Mouse (Mus musculus): ENCODE results near the gene Rap1gap2. TPM values are rescaled to one million over a fixed set of nuclear protein-coding genes. Genes with fewer than 3 reads are reported as not detected.

The Rap1gap2 gene
- total and polyA plus RNA-seq, 3 experiments, result 55.4 to 79.8 (median 76.6) TPM

DNA sequence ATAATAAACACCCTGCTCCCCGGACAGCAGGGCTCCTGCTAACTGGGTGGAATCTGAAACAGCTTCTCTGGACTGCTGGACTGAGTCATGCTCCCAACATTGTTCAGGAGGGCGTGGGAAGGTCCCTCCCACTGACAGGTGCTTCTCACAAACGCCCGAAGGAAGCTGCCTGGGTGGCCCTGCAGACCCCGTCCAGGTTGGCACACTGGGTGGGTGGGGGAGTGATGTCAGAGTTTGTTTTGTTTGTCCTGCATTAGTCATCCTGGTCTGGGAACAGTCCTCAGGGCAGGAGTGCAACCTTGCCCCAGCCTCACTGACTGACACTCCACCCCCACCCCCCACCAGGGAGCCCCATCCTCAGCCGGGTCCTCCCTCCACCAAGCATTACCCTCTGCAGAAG is 171.5 kb downstream of the Rap1gap2 start:
- in situ Hi-C loops (cut with MboI; ENCODE audit: low pct_ligation_motif_present, low pct_unique_long_range_greater_than_20kb, low sequenced_read_pairs), result no loop called here
- Histone ChIP-seq H3K27ac (ENCODE audit: insufficient read depth, low read depth) (no peak overlapping the region), H3K36me3 (replicated peaks in 1 of 2; ENCODE audit: control insufficient read depth in 1 of 2, insufficient read depth in 1 of 2, low read length in 1 of 2) (peaks cover 48 to 82% of the 10 kb centered on the region in 2 experiments), H3K4me2 (ENCODE audit: insufficient read depth, low read depth, poor library complexity, severe bottlenecking) (no peak overlapping the region), H3K9ac (ENCODE audit: insufficient read depth, low read depth) (no peak overlapping the region), H3K4me1 (ENCODE audit: control insufficient read depth in 1 of 2, insufficient read depth in 2 of 2) (peaks cover 35 to 95% of the 10 kb centered on the region in 2 experiments), H3K79me2 (replicated peaks; ENCODE audit: control insufficient read depth, extremely low read depth, insufficient read depth, poor library complexity, severe bottlenecking) (peaks cover 8% of the 10 kb centered on the region; the same call in 1 of the 2 replicates), H3K4me3 (replicated peaks in 1 of 3; ENCODE audit: low read depth in 2 of 3, low read length in 2 of 3, poor library complexity in 1 of 3) (no peak overlapping the region), H3K27me3 (replicated peaks) (no peaks in the 10 kb centered on the region), H3K9me3 (replicated peaks; ENCODE audit: low read length) (no peaks in the 10 kb centered on the region)
- dilution Hi-C loops (cut with MboI; ENCODE audit: extremely low pct_ligation_motif_present, extremely low pct_unique_long_range_greater_than_20kb, low sequenced_read_pairs), result no loop called here
- DNase-seq (ENCODE audit: extremely low read depth), result no peak
- TF ChIP-seq ETS1 (conservative IDR thresholded peaks at IDR 0.05; ENCODE audit: low read depth, low read length) (no peak), CTCF (conservative IDR thresholded peaks at IDR 0.05 in 1 of 2, IDR thresholded peaks at IDR 0.05 in 1 of 2; ENCODE audit: low read depth in 2 of 2, low read length in 2 of 2) (no peak), ZNF384 (IDR thresholded peaks at IDR 0.05; ENCODE audit: low read depth, low read length) (no peak), ZC3H11A (IDR thresholded peaks at IDR 0.05; ENCODE audit: low read depth, low read length) (no peak), MAZ (IDR thresholded peaks at IDR 0.05; ENCODE audit: low read depth, low read length) (no peak), ZKSCAN1 (IDR thresholded peaks at IDR 0.05; ENCODE audit: borderline replicate concordance, low read depth, low read length) (no peak), E2F4 (IDR thresholded peaks at IDR 0.05; ENCODE audit: insufficient replicate concordance, low read depth, low read length) (no peak), HCFC1 (IDR thresholded peaks at IDR 0.05; ENCODE audit: low read depth, low read length) (no peak), MAX (IDR thresholded peaks at IDR 0.05; ENCODE audit: low read length) (no peak), NELFE (IDR thresholded peaks at IDR 0.05; ENCODE audit: low read depth, low read length) (no peak)

DNA sequence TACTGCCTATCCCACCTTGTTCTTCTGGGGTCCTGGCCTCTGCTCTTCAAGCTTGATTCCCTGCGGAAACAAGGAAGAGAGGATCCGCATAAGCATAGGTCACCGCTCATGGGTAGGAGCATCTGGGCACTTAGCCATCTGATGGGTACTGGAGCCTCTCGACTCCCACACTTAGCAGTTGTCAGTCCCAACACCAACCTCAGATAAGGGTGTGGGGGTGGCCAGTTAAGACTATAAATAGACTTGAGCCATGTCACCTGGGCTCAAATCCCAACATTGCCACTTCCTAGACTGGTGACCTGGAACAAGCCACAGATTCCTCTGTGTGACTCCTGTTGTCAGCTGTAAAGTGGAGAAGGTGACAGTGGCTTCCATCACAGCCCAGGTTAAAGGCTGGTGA is 172.5 kb downstream of the Rap1gap2 start:
- peaks cover 8% of the 10 kb centered on the region; the same call in 1 of the 2 replicates for H3K79me2 ChIP-seq (replicated peaks; ENCODE audit: control insufficient read depth, extremely low read depth, insufficient read depth, poor library complexity, severe bottlenecking)
- in situ Hi-C loops (cut with MboI; ENCODE audit: low pct_ligation_motif_present, low pct_unique_long_range_greater_than_20kb, low sequenced_read_pairs), result no loop called here
- no peaks in the 10 kb centered on the region for H3K27me3 ChIP-seq (replicated peaks)
- no peak for DNase-seq (ENCODE audit: extremely low read depth)
- H3K4me2 ChIP-seq (ENCODE audit: insufficient read depth, low read depth, poor library complexity, severe bottlenecking), result no peak overlapping the region
- dilution Hi-C loops (cut with MboI; ENCODE audit: extremely low pct_ligation_motif_present, extremely low pct_unique_long_range_greater_than_20kb, low sequenced_read_pairs), result no loop called here
- no peak overlapping the region for H3K9ac ChIP-seq (ENCODE audit: insufficient read depth, low read depth)
- H3K9me3 ChIP-seq (replicated peaks; ENCODE audit: low read length), result no peaks in the 10 kb centered on the region
- no peak overlapping the region for H3K27ac ChIP-seq (ENCODE audit: insufficient read depth, low read depth)
- H3K36me3 ChIP-seq (replicated peaks in 1 of 2; ENCODE audit: control insufficient read depth in 1 of 2, insufficient read depth in 1 of 2, low read length in 1 of 2), result peaks cover 50 to 90% of the 10 kb centered on the region in 2 experiments
- H3K4me1 ChIP-seq (ENCODE audit: control insufficient read depth in 1 of 2, insufficient read depth in 2 of 2), result peaks cover 30 to 89% of the 10 kb centered on the region in 2 experiments
- no peak overlapping the region for H3K4me3 ChIP-seq (replicated peaks in 1 of 3; ENCODE audit: low read depth in 2 of 3, low read length in 2 of 3, poor library complexity in 1 of 3)
- TF ChIP-seq MAZ (IDR thresholded peaks at IDR 0.05; ENCODE audit: low read depth, low read length), result no peak
- TF ChIP-seq TCF12 (IDR thresholded peaks at IDR 0.05; ENCODE audit: low read depth, low read length), result no peak
- no peak for TF ChIP-seq EP300 (IDR thresholded peaks at IDR 0.05; ENCODE audit: low read length)
- TF ChIP-seq ELF1 (IDR thresholded peaks at IDR 0.05; ENCODE audit: low read depth, low read length), result no peak
- TF ChIP-seq USF2 (conservative IDR thresholded peaks at IDR 0.05; ENCODE audit: low read depth, low read length), result no peak
- TF ChIP-seq RCOR1 (conservative IDR thresholded peaks at IDR 0.05; ENCODE audit: low read depth, low read length), result no peak
- no peak for TF ChIP-seq HCFC1 (IDR thresholded peaks at IDR 0.05; ENCODE audit: low read depth, low read length)
- TF ChIP-seq CTCF (conservative IDR thresholded peaks at IDR 0.05 in 1 of 2, IDR thresholded peaks at IDR 0.05 in 1 of 2; ENCODE audit: low read depth in 2 of 2, low read length in 2 of 2), result no peak
- TF ChIP-seq NELFE (IDR thresholded peaks at IDR 0.05; ENCODE audit: low read depth, low read length), result no peak
- no peak for TF ChIP-seq MXI1 (IDR thresholded peaks at IDR 0.05; ENCODE audit: low read depth, low read length)
- no peak for TF ChIP-seq KAT2A (IDR thresholded peaks at IDR 0.05; ENCODE audit: insufficient replicate concordance, low read length)
- TF ChIP-seq E2F4 (IDR thresholded peaks at IDR 0.05; ENCODE audit: insufficient replicate concordance, low read depth, low read length), result no peak
- TF ChIP-seq POLR2AphosphoS2 (IDR thresholded peaks at IDR 0.05; ENCODE audit: low read depth, low read length), result no peak
- no peak for TF ChIP-seq ZNF384 (IDR thresholded peaks at IDR 0.05; ENCODE audit: low read depth, low read length)
- TF ChIP-seq POLR2A (IDR thresholded peaks at IDR 0.05; ENCODE audit: low read depth, low read length), result no peak
- TF ChIP-seq JUND (conservative IDR thresholded peaks at IDR 0.05; ENCODE audit: low read depth, low read length), result no peak
